Mouse (Mus musculus): ENCODE data around the gene Spata3. TPM values are rescaled to one million over a fixed set of nuclear protein-coding genes. Genes with fewer than 3 reads are reported as not detected.
A peak's percentile ranks its signal among the peaks of the same experiment; 100 is the strongest.

The Spata3 gene
- polyA plus RNA-seq, 1 experiment from 2014 or later = not detected

DNA sequence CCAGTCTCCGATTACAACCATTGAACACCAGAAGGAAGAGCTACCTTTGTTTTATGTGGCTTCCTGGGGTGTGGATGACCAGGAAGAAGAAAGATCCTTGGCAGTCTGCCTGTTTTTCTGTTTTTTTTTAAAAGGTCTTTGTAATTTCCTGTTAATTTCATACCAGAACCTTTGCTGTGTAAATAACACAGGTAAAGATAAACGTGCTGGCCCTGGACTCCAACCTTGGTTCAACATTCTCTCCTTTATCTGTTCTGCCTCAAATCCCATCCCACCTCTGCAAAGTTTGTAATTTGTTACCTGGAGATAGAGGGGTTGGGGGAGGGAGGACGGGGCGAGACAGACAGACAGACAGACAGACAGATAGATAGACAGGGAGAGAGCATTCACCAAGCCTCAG is 23.5 kb downstream of the Spata3 start:
- Histone ChIP-seq H3K27me3 (replicated peaks) (peaks cover 10% of the 10 kb centered on the region), H3K9me3 (peaks cover 8% of the 10 kb centered on the region; the same call in 1 of the 2 replicates), H3K36me3 (no peaks in the 10 kb centered on the region), H3K4me1 (no peaks in the 10 kb centered on the region), H3K9ac (no peak overlapping the region), H3K4me2 (replicated peaks) (no peak overlapping the region), H3K4me3 (no peak overlapping the region), H3K27ac (no peak overlapping the region)
- no peak for ATAC-seq (ENCODE audit: low FRiP score, low read depth)
- 65% methylated on average over 4 of the region's 4 CpGs for WGBS

- ATAC-seq (ENCODE audit: low FRiP score, low read depth) = no peak
- 90% methylated on average over 3 of the region's 3 CpGs for WGBS
Measured at GRCm38 (mm10) chr1:86040817-86041216, 24.2 kb downstream of the Spata3 start.

GRCm38 (mm10) chr1:86045056-86045455 is 28.4 kb downstream of the Spata3 start:
- Histone ChIP-seq H3K9me3 (peaks cover 8% of the 10 kb centered on the region; the same call in 1 of the 2 replicates), H3K9ac (no peak overlapping the region), H3K4me3 (no peak overlapping the region), H3K27ac (no peak overlapping the region), H3K4me2 (replicated peaks) (peak overlapping the region; percentile 99; the same call in 1 of the 2 replicates), H3K36me3 (no peaks in the 10 kb centered on the region), H3K27me3 (replicated peaks) (peaks cover 46% of the 10 kb centered on the region), H3K4me1 (0 out of 2 replicates have a peak, but pooled peaks cover 3% of the 10 kb centered on the region)
- WGBS = 57% methylated on average over 4 of the region's 4 CpGs
- ATAC-seq (ENCODE audit: low FRiP score, low read depth) = no peak

More at GRCm38 (mm10) chr1:86040817-86041216, 24.2 kb downstream of the Spata3 start:
- Histone ChIP-seq H3K9me3 (peaks cover 8% of the 10 kb centered on the region; the same call in 1 of the 2 replicates), H3K9ac (no peak overlapping the region), H3K4me3 (no peak overlapping the region), H3K27ac (no peak overlapping the region), H3K27me3 (replicated peaks) (peaks cover 14% of the 10 kb centered on the region), H3K4me1 (0 out of 2 replicates have a peak, but pooled peaks cover 2% of the 10 kb centered on the region), H3K4me2 (replicated peaks) (no peak overlapping the region), H3K36me3 (no peaks in the 10 kb centered on the region)

- Histone ChIP-seq H3K27me3 (replicated peaks) (peaks cover 46% of the 10 kb centered on the region), H3K4me3 (peak within 1 kb of the TSS; percentile 59), H3K9me3 (peaks cover 8% of the 10 kb centered on the region; the same call in 1 of the 2 replicates), H3K27ac (no peak within 1 kb of the TSS), H3K4me1 (0 out of 2 replicates have a peak, but pooled peaks cover 3% of the 10 kb centered on the region), H3K9ac (peak within 1 kb of the TSS; percentile 66), H3K36me3 (no peaks in the 10 kb centered on the region), H3K4me2 (replicated peaks) (peak within 1 kb of the TSS; percentile 99)
- peak; percentile 89 for ATAC-seq (ENCODE audit: low FRiP score, low read depth)
- WGBS = under 1% methylated on average over 106 of the region's 110 CpGs
Measured at GRCm38 (mm10) chr1:86045848-86046805, 29.5 kb downstream of the Spata3 start, which contains the start of gene 2810459M11Rik. 2810459M11Rik (plus strand) TSS chr1:86045863.

DNA sequence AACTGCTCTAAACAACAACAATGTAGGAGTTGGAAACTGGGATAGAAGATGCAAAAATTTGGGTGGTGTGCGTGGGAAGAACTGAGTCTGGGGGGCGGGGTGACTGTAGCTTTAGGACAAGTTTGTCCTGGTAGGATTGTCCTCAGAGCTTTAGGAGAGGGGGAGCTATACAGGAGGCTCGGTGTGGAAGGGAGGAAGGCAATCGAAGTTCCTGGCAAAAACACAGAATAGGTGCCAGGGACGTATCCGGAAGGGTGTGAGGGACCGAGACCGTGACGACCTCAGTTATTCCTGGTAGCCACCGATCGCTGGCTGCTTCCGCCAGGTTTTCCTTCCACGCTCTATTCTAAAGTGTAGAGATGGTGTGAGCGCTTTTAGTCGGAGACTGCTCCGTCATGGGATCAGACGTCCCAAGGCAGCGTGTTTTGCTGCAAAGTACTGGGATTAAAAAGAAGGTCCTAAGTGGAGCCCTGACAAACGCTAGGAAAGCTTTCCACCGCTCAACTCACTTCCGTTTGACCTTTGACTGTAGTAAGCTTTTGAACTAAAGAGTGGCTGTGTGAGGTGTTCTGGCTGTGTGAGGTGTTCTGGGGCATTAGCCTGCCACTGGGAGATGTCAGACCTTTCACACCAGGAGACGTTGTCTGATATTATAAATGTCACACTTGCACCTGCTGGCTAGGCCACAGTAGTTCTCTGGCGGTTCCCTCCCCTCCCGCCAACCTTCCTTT is 30.4 kb downstream of the Spata3 start:
- Histone ChIP-seq H3K27me3 (replicated peaks) (peaks cover 46% of the 10 kb centered on the region), H3K4me3 (peak overlapping the region; percentile 59; the same call in 1 of the 2 replicates), H3K27ac (no peak overlapping the region), H3K36me3 (no peaks in the 10 kb centered on the region), H3K9ac (no peak overlapping the region), H3K9me3 (peaks cover 1% of the 10 kb centered on the region; the same call in 1 of the 2 replicates), H3K4me2 (replicated peaks) (peak overlapping the region; percentile 99), H3K4me1 (0 out of 2 replicates have a peak, but pooled peaks cover 3% of the 10 kb centered on the region)
- ATAC-seq (ENCODE audit: low FRiP score, low read depth) = no peak
- WGBS = 11% methylated on average over 24 of the region's 24 CpGs

DNA sequence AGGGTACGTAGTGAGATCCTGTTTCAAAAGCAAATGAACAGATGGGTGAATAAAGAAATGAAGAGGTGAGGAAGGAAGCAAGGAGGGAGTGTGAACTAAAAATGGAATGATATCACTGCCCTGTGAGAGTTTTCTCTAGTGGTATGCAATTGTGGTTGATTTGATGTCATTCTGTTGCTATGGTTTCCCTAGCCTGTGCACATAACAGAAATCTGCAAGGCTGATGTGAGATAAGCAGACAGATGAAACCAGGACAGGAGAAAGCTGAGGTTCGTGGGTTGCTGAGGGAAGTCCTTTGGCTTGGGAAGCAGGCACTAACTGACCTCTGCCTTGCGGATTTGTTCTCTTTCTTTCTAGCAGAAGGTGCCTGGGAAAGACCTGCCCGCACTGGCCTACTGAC is 31.6 kb downstream of the Spata3 start:
- no peak for ATAC-seq (ENCODE audit: low FRiP score, low read depth)
- no peaks in the 10 kb centered on the region for H3K9me3 ChIP-seq
- no peak overlapping the region for H3K9ac ChIP-seq
- no peak overlapping the region for H3K27ac ChIP-seq
- peaks cover 46% of the 10 kb centered on the region for H3K27me3 ChIP-seq (replicated peaks)
- H3K4me1 ChIP-seq = 0 out of 2 replicates have a peak, but pooled peaks cover 3% of the 10 kb centered on the region
- 88% methylated on average over 4 of the region's 4 CpGs for WGBS
- no peaks in the 10 kb centered on the region for H3K36me3 ChIP-seq
- H3K4me3 ChIP-seq = no peak overlapping the region
- no peak overlapping the region for H3K4me2 ChIP-seq (replicated peaks)

DNA sequence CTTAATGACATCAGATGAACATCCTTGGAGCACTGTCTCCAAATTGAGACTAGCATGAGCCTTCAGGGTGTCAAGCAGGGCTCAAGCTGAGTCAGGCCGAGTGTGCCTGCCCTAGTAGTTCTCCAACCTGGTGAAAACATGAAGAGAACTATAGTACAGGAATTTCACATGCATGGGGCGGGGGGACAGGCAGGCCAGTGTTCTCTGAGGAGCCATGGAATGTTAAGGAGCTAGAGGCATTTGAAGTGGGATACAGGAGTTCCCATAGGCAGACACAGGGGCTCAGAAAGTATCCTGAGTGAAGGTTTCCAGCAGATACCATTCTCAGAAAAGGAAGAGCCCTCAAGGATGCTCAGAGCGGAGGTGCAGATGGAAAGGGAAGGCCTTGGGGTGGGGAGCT is 32.1 kb downstream of the Spata3 start:
- Histone ChIP-seq H3K4me2 (replicated peaks) (no peak overlapping the region), H3K27me3 (replicated peaks) (peaks cover 46% of the 10 kb centered on the region), H3K4me1 (0 out of 2 replicates have a peak, but pooled peaks cover 3% of the 10 kb centered on the region), H3K9ac (no peak overlapping the region), H3K4me3 (no peak overlapping the region), H3K36me3 (no peaks in the 10 kb centered on the region), H3K9me3 (no peaks in the 10 kb centered on the region), H3K27ac (no peak overlapping the region)
- WGBS = 86% methylated on average over 3 of the region's 3 CpGs
- no peak for ATAC-seq (ENCODE audit: low FRiP score, low read depth)

GRCm38 (mm10) chr1:86053198-86053921 is 36.7 kb downstream of the Spata3 start:
- H3K4me3 ChIP-seq = no peak overlapping the region
- peaks cover 8% of the 10 kb centered on the region for H3K27me3 ChIP-seq (replicated peaks)
- H3K4me1 ChIP-seq = peaks cover 6% of the 10 kb centered on the region; the same call in 1 of the 2 replicates
- no peak overlapping the region for H3K27ac ChIP-seq
- no peaks in the 10 kb centered on the region for H3K36me3 ChIP-seq
- H3K9ac ChIP-seq = no peak overlapping the region
- 93% methylated on average over 12 of the region's 12 CpGs for WGBS
- ATAC-seq (ENCODE audit: low FRiP score, low read depth) = no peak
- no peak overlapping the region for H3K4me2 ChIP-seq (replicated peaks)
- no peaks in the 10 kb centered on the region for H3K9me3 ChIP-seq

- H3K27ac ChIP-seq = no peak overlapping the region
- H3K4me1 ChIP-seq = peaks cover 6% of the 10 kb centered on the region; the same call in 1 of the 2 replicates
- H3K36me3 ChIP-seq = no peaks in the 10 kb centered on the region
- ATAC-seq (ENCODE audit: low FRiP score, low read depth) = no peak
- H3K4me3 ChIP-seq = no peak overlapping the region
- H3K27me3 ChIP-seq (replicated peaks) = no peaks in the 10 kb centered on the region
- H3K9me3 ChIP-seq = no peaks in the 10 kb centered on the region
- no peak overlapping the region for H3K4me2 ChIP-seq (replicated peaks)
- WGBS = 21% methylated on average over 3 of the region's 3 CpGs
- H3K9ac ChIP-seq = no peak overlapping the region
Measured at GRCm38 (mm10) chr1:86054943-86055342, 38.3 kb downstream of the Spata3 start.

DNA sequence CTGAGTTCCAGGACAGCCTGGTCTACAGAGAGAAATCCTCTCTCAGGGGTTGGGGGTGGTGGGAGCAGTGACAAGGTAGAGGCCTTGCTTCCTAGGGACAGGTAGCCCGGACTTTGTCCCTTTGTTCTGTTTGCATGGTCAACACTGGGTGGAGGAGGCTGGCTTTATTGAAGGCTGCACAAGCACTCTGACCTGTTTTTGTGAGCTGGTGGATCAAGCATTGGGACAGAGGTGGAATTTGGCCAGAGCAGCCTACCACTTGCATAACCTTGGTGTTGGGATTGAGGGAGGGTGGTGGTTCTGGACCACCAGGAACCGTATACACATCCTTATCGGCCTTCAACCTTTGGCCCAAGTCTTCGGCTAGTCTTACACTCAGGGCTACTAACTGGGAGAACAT is 39.7 kb downstream of the Spata3 start:
- Histone ChIP-seq H3K4me2 (replicated peaks) (no peak overlapping the region), H3K27me3 (replicated peaks) (no peaks in the 10 kb centered on the region), H3K36me3 (no peaks in the 10 kb centered on the region), H3K9me3 (no peaks in the 10 kb centered on the region), H3K9ac (no peak overlapping the region), H3K4me1 (peaks cover 6% of the 10 kb centered on the region; the same call in 1 of the 2 replicates), H3K4me3 (no peak overlapping the region), H3K27ac (no peak overlapping the region)
- no peak for ATAC-seq (ENCODE audit: low FRiP score, low read depth)
- WGBS = 92% methylated on average over 4 of the region's 4 CpGs

Measured in neural tube, embryonic 12.5 days (tissue).